Mouse (Mus musculus) hindbrain, embryonic 16.5 days (tissue): ENCODE results near the gene Git2. TPM values are rescaled to one million over a fixed set of nuclear protein-coding genes. Genes with fewer than 3 reads are reported as not detected.

Experiments used
- ATAC-seq: fragments of 200-750 bp; cut with Nextera tagmentation; 2 replicates; pipeline ENCODE4 v1.8.0; 2017; ENCODE audit warnings: moderate TSS enrichment, moderate library complexity
- H3K27ac ChIP-seq: fragments of 300-500 bp; sonication (generic); 2 replicates; pipeline ENCODE4 v1.5.1; 2014; ENCODE audit warnings: low read depth, mild to moderate bottlenecking, control low read depth, low read length, moderate library complexity
- H3K27me3 ChIP-seq: fragments of 300-500 bp; sonication (generic); replicated peaks from 2 replicates; pipeline ENCODE4 v1.6.1; 2014; ENCODE audit warnings: low read length; ENCODE audit not compliant: control insufficient read depth, insufficient read depth
- H3K36me3 ChIP-seq: fragments of 300-500 bp; sonication (generic); 2 replicates; pipeline ENCODE4 v1.6.1; 2014; ENCODE audit warnings: mild to moderate bottlenecking, low read length, moderate library complexity, mixed read lengths; ENCODE audit not compliant: control insufficient read depth, insufficient read depth
- H3K4me1 ChIP-seq: fragments of 300-500 bp; sonication (generic); 2 replicates; pipeline ENCODE4 v1.6.1; 2014; ENCODE audit warnings: low read depth, low read length; ENCODE audit not compliant: control insufficient read depth, insufficient read depth
- H3K4me2 ChIP-seq: fragments of 300-500 bp; sonication (generic); 2 replicates; pipeline ENCODE4 v1.6.1; 2014; ENCODE audit warnings: mild to moderate bottlenecking, low read length, control low read depth, moderate library complexity
- H3K4me3 ChIP-seq: fragments of 300-500 bp; sonication (generic); 2 replicates; pipeline ENCODE4 v1.5.1; 2014; ENCODE audit warnings: mild to moderate bottlenecking, low read length, control low read depth, moderate library complexity
- H3K9ac ChIP-seq: fragments of 300-500 bp; sonication (generic); 2 replicates; pipeline ENCODE4 v1.6.1; 2014; ENCODE audit warnings: low read depth, mild to moderate bottlenecking, control low read depth, low read length, moderate library complexity
- H3K9me3 ChIP-seq: fragments of 300-500 bp; sonication (generic); 2 replicates; pipeline ENCODE4 v1.6.1; 2014; ENCODE audit warnings: mild to moderate bottlenecking, low read length, moderate library complexity; ENCODE audit not compliant: control insufficient read depth
- WGBS: fragments of 180-500 bp; shearing (Covaris S2); extraction: QIAGEN DNeasy Blood & Tissue Kit; methylation state at CpG from one replicate; pipeline ENCODE4 v1.1.7; 2014; 5-methylcytosine and 5-hydroxymethylcytosine counted together
- polyA plus RNA-seq: library from polyadenylated mRNA; unstranded; fragments of >200 nt; fragmentation: Nextera tagmentation; extraction: Ambion mirVana; gene quantifications from 2 replicates; pipeline ENCODE4 v1.2.1, GENCODE M21; 2015

Gene Git2
- polyA plus RNA-seq, 1 experiment from 2014 or later: 40.6 TPM

GRCm38 (mm10) chr5:114785196-114785595, 9.9 kb upstream of the Git2 start:
- peaks cover 4% of the 10 kb centered on the region; the same call in 1 of the 2 replicates for H3K4me1 ChIP-seq
- no peaks in the 10 kb centered on the region for H3K9me3 ChIP-seq
- no peak overlapping the region for H3K4me2 ChIP-seq
- no peak overlapping the region for H3K4me3 ChIP-seq
- H3K9ac ChIP-seq: no peak overlapping the region
- H3K27ac ChIP-seq: no peak overlapping the region
- no peaks in the 10 kb centered on the region for H3K27me3 ChIP-seq
- peaks cover 15% of the 10 kb centered on the region; the same call in 1 of the 2 replicates for H3K36me3 ChIP-seq
- no peak for ATAC-seq
- 69% methylated on average over 5 of the region's 5 CpGs for WGBS

GRCm38 (mm10) chr5:114784622-114785165, 9.4 kb upstream of the Git2 start:
- peaks cover 6% of the 10 kb centered on the region; the same call in 1 of the 2 replicates for H3K4me1 ChIP-seq
- no peaks in the 10 kb centered on the region for H3K9me3 ChIP-seq
- no peak for ATAC-seq
- H3K9ac ChIP-seq: no peak overlapping the region
- no peak overlapping the region for H3K27ac ChIP-seq
- H3K4me2 ChIP-seq: no peak overlapping the region
- H3K4me3 ChIP-seq: no peak overlapping the region
- no peaks in the 10 kb centered on the region for H3K27me3 ChIP-seq
- H3K36me3 ChIP-seq: peaks cover 15% of the 10 kb centered on the region; the same call in 1 of the 2 replicates
- 84% methylated on average over 16 of the region's 16 CpGs for WGBS

GRCm38 (mm10) chr5:114783405-114784163, 8.3 kb upstream of the Git2 start:
- Histone ChIP-seq H3K4me3 (no peak overlapping the region), H3K4me2 (no peak overlapping the region), H3K27me3 (no peaks in the 10 kb centered on the region), H3K9me3 (no peaks in the 10 kb centered on the region), H3K4me1 (peaks cover 6% of the 10 kb centered on the region; the same call in 1 of the 2 replicates), H3K27ac (no peak overlapping the region), H3K9ac (no peak overlapping the region), H3K36me3 (peaks cover 12% of the 10 kb centered on the region; the same call in 1 of the 2 replicates)
- no peak for ATAC-seq
- WGBS: 84% methylated on average over 12 of the region's 12 CpGs

GRCm38 (mm10) chr5:114782991-114783390, 7.7 kb upstream of the Git2 start:
- H3K4me2 ChIP-seq: no peak overlapping the region
- H3K9ac ChIP-seq: no peak overlapping the region
- peaks cover 12% of the 10 kb centered on the region; the same call in 1 of the 2 replicates for H3K36me3 ChIP-seq
- no peaks in the 10 kb centered on the region for H3K9me3 ChIP-seq
- peaks cover 6% of the 10 kb centered on the region; the same call in 1 of the 2 replicates for H3K4me1 ChIP-seq
- H3K27ac ChIP-seq: no peak overlapping the region
- 89% methylated on average over 9 of the region's 9 CpGs for WGBS
- ATAC-seq: no peak
- H3K4me3 ChIP-seq: no peak overlapping the region
- H3K27me3 ChIP-seq: no peaks in the 10 kb centered on the region

GRCm38 (mm10) chr5:114780912-114781311, 5.6 kb upstream of the Git2 start:
- H3K9ac ChIP-seq: no peak overlapping the region
- no peak for ATAC-seq
- 86% methylated on average over 7 of the region's 7 CpGs for WGBS
- H3K27me3 ChIP-seq: no peaks in the 10 kb centered on the region
- H3K4me2 ChIP-seq: no peak overlapping the region
- peaks cover 14% of the 10 kb centered on the region for H3K4me1 ChIP-seq
- no peak overlapping the region for H3K4me3 ChIP-seq
- no peak overlapping the region for H3K27ac ChIP-seq
- no peaks in the 10 kb centered on the region for H3K36me3 ChIP-seq
- H3K9me3 ChIP-seq: no peaks in the 10 kb centered on the region

GRCm38 (mm10) chr5:114779956-114780489, 4.7 kb upstream of the Git2 start:
- no peak overlapping the region for H3K27ac ChIP-seq
- no peak overlapping the region for H3K4me2 ChIP-seq
- no peaks in the 10 kb centered on the region for H3K27me3 ChIP-seq
- H3K4me3 ChIP-seq: no peak overlapping the region
- 68% methylated on average over 7 of the region's 7 CpGs for WGBS
- H3K36me3 ChIP-seq: no peaks in the 10 kb centered on the region
- ATAC-seq: no peak
- no peak overlapping the region for H3K9ac ChIP-seq
- H3K9me3 ChIP-seq: no peaks in the 10 kb centered on the region
- peaks cover 15% of the 10 kb centered on the region for H3K4me1 ChIP-seq

GRCm38 (mm10) chr5:114776174-114776573, 857 bp upstream of the Git2 start:
- H3K9ac ChIP-seq: peak overlapping the region; percentile 47; the same call in 1 of the 2 replicates
- ATAC-seq: no peak
- H3K4me1 ChIP-seq: peaks cover 29% of the 10 kb centered on the region
- H3K27me3 ChIP-seq: no peaks in the 10 kb centered on the region
- WGBS: 53% methylated on average over 7 of the region's 7 CpGs
- no peaks in the 10 kb centered on the region for H3K36me3 ChIP-seq
- no peaks in the 10 kb centered on the region for H3K9me3 ChIP-seq
- peak overlapping the region; percentile 89 for H3K4me3 ChIP-seq
- H3K27ac ChIP-seq: no peak overlapping the region
- H3K4me2 ChIP-seq: peak overlapping the region; percentile 79

GRCm38 (mm10) chr5:114774403-114775051, 790 bp downstream of the Git2 start, which contains the start of gene Ankrd13a:
Gene Ankrd13a (plus strand): TSS chr5:114774677.
- no peaks in the 10 kb centered on the region for H3K9me3 ChIP-seq
- no peaks in the 10 kb centered on the region for H3K27me3 ChIP-seq
- peak within 1 kb of the TSS; percentile 79 for H3K4me2 ChIP-seq
- peak within 1 kb of the TSS; percentile 95 for H3K9ac ChIP-seq
- no peaks in the 10 kb centered on the region for H3K36me3 ChIP-seq
- peak within 1 kb of the TSS; percentile 89 for H3K4me3 ChIP-seq
- peak within 1 kb of the TSS; percentile 94 for H3K27ac ChIP-seq
- peak; percentile 92 for ATAC-seq
- 0% methylated on average over 31 of the region's 73 CpGs for WGBS
- peaks cover 25% of the 10 kb centered on the region for H3K4me1 ChIP-seq

GRCm38 (mm10) chr5:114773780-114774179, 1.5 kb downstream of the Git2 start:
- Histone ChIP-seq H3K4me2 (peak overlapping the region; percentile 79), H3K9ac (peak overlapping the region; percentile 65), H3K27me3 (no peaks in the 10 kb centered on the region), H3K4me1 (peaks cover 25% of the 10 kb centered on the region), H3K4me3 (peak overlapping the region; percentile 89), H3K27ac (peak overlapping the region; percentile 94), H3K9me3 (no peaks in the 10 kb centered on the region), H3K36me3 (no peaks in the 10 kb centered on the region)
- WGBS: 1% methylated on average over 11 of the region's 11 CpGs
- ATAC-seq: 0 out of 2 replicates have a peak, but pooled peaks have one; percentile 5
